Mouse (Mus musculus): ENCODE results near the gene Tmem56. TPM values are rescaled to one million over a fixed set of nuclear protein-coding genes. Genes with fewer than 3 reads are reported as not detected.

Gene Tmem56
- total and polyA plus RNA-seq, 2 experiments from 2014 or later, result 3.3 to 15.0 TPM

DNA sequence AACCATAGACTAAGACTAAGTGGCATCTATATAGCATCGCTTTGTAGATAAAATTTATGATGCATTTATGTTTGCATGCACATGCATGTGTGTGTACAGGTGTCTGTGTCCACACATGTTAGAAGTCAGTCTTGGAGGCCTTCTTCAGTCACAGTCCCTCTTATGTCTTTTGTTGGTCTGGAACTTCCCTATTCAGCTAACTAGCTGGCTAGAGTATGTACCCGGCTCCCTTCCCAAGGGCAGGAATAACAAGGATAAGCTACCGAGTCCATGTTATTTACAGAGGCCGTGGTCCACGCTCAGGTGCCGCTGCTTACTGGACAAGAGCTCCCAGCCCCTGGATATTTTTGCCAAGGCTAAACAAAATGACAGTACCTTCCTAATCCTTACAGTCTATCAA, 58.7 kb downstream of the Tmem56 start:
- H3K4me2 ChIP-seq (ENCODE audit: low read depth, low read length, poor library complexity, severe bottlenecking), result no peak overlapping the region
- TF ChIP-seq CTCF (IDR thresholded peaks at IDR 0.05), result no peak
- 0 out of 2 replicates have a peak, but pooled peaks cover 4% of the 10 kb centered on the region for H3K36me3 ChIP-seq (ENCODE audit: insufficient read depth, low read length)
- H3K9me3 ChIP-seq (ENCODE audit: low read length), result no peaks in the 10 kb centered on the region
- no peak overlapping the region for H3K27ac ChIP-seq (ENCODE audit: low read depth, low read length)
- no peaks in the 10 kb centered on the region for H3K27me3 ChIP-seq (ENCODE audit: insufficient read depth, low read length)
- H3K9ac ChIP-seq (replicated peaks; ENCODE audit: low read length, poor library complexity, severe bottlenecking), result no peak overlapping the region
- H3K4me1 ChIP-seq (ENCODE audit: insufficient read depth, low read length), result no peaks in the 10 kb centered on the region
- 96% methylated on average over 6 of the region's 6 CpGs for WGBS
- ATAC-seq (ENCODE audit: low FRiP score), result no peak
- DNase-seq (ENCODE audit: low spot score), result no peak
- no peak overlapping the region for H3K4me3 ChIP-seq (ENCODE audit: low read depth, low read length)

DNA sequence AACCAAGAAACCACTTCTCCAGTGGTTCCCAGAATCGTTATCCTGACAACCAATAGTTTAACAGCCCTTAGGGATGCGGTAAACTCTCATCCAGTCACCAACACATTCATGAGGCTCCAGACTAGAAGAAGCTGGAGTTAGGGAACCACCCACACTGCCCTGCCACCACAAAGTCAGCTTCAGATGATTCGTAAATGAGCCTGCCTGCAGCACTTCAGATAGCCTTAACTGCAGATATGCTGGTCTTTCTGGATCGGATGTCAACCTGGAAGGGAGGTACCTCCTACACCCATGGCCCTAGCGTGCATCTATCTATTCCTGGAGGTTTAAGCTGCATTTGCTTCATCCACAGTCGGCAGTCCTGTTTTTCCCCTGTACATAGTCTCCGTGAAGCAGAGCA, 60.9 kb downstream of the Tmem56 start:
- Histone ChIP-seq H3K27ac (ENCODE audit: low read depth, low read length) (no peak overlapping the region), H3K4me3 (ENCODE audit: low read depth, low read length) (no peak overlapping the region), H3K4me1 (ENCODE audit: insufficient read depth, low read length) (no peaks in the 10 kb centered on the region), H3K9me3 (ENCODE audit: low read length) (no peaks in the 10 kb centered on the region), H3K4me2 (ENCODE audit: low read depth, low read length, poor library complexity, severe bottlenecking) (no peak overlapping the region), H3K36me3 (ENCODE audit: insufficient read depth, low read length) (no peaks in the 10 kb centered on the region), H3K9ac (replicated peaks; ENCODE audit: low read length, poor library complexity, severe bottlenecking) (no peak overlapping the region), H3K27me3 (ENCODE audit: insufficient read depth, low read length) (no peaks in the 10 kb centered on the region)
- no peak for TF ChIP-seq CTCF (IDR thresholded peaks at IDR 0.05)
- 89% methylated on average over 7 of the region's 7 CpGs for WGBS
- ATAC-seq (ENCODE audit: low FRiP score) (no peak), DNase-seq (ENCODE audit: low spot score) (no peak)

DNA sequence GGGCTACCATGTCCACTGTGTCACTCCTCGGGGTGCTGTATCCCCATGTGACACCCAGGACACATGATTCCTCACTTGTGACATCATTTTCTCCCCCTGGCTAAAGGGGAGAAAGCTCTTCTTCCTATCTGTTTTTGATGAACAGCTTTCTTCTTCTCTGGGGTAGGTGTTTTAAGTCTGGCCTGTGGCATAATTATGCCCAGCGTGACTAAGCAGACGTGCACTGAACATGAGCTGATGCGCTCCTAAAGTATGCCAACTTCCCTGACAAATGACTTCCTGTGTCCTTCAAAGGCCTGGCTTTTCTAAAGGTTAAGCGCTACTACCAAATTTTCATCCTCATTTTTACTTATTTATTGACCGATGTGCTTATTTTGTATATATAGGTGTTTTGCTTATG, 65.9 kb downstream of the Tmem56 start:
- ATAC-seq (ENCODE audit: low FRiP score) (no peak), DNase-seq (ENCODE audit: low spot score) (no peak)
- no peak for TF ChIP-seq CTCF (IDR thresholded peaks at IDR 0.05)

DNA sequence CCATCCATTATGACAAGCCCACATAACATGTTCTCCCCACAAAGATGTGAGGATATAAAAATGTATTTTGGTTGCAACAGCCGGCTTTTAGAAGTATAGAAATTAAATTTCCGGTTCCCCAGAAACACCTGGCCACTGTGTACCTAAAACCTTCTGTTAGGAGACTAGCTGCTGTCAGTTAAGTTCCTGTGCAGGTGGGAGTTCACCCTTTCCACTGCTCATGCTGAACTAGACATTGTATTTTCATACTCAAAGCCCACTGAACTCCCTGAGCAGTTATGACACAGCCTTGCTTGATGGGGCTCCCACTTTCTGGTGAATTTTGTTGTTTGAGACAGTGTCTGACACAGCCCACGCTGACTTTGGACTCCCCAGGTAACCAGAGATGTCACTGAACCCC, 69.4 kb downstream of the Tmem56 start:
- 84% methylated on average over 3 of the region's 3 CpGs for WGBS
- no peak for TF ChIP-seq CTCF (IDR thresholded peaks at IDR 0.05)
- Histone ChIP-seq H3K27me3 (ENCODE audit: insufficient read depth, low read length) (no peaks in the 10 kb centered on the region), H3K9ac (replicated peaks; ENCODE audit: low read length, poor library complexity, severe bottlenecking) (no peak overlapping the region), H3K9me3 (ENCODE audit: low read length) (no peaks in the 10 kb centered on the region), H3K4me3 (ENCODE audit: low read depth, low read length) (no peak overlapping the region), H3K27ac (ENCODE audit: low read depth, low read length) (no peak overlapping the region), H3K36me3 (ENCODE audit: insufficient read depth, low read length) (peaks cover 4% of the 10 kb centered on the region; the same call in 1 of the 2 replicates), H3K4me1 (ENCODE audit: insufficient read depth, low read length) (no peaks in the 10 kb centered on the region), H3K4me2 (ENCODE audit: low read depth, low read length, poor library complexity, severe bottlenecking) (no peak overlapping the region)
- ATAC-seq (ENCODE audit: low FRiP score) (no peak), DNase-seq (ENCODE audit: low spot score) (no peak)

More for the DNA sequence above, 65.9 kb downstream of the Tmem56 start:
- H3K9ac ChIP-seq (replicated peaks; ENCODE audit: low read length, poor library complexity, severe bottlenecking), result no peak overlapping the region
- WGBS, result 81% methylated on average over 6 of the region's 6 CpGs
- no peaks in the 10 kb centered on the region for H3K9me3 ChIP-seq (ENCODE audit: low read length)
- H3K4me1 ChIP-seq (ENCODE audit: insufficient read depth, low read length), result no peaks in the 10 kb centered on the region
- no peak overlapping the region for H3K4me3 ChIP-seq (ENCODE audit: low read depth, low read length)
- no peaks in the 10 kb centered on the region for H3K27me3 ChIP-seq (ENCODE audit: insufficient read depth, low read length)
- H3K4me2 ChIP-seq (ENCODE audit: low read depth, low read length, poor library complexity, severe bottlenecking), result no peak overlapping the region
- no peaks in the 10 kb centered on the region for H3K36me3 ChIP-seq (ENCODE audit: insufficient read depth, low read length)
- H3K27ac ChIP-seq (ENCODE audit: low read depth, low read length), result no peak overlapping the region

DNA sequence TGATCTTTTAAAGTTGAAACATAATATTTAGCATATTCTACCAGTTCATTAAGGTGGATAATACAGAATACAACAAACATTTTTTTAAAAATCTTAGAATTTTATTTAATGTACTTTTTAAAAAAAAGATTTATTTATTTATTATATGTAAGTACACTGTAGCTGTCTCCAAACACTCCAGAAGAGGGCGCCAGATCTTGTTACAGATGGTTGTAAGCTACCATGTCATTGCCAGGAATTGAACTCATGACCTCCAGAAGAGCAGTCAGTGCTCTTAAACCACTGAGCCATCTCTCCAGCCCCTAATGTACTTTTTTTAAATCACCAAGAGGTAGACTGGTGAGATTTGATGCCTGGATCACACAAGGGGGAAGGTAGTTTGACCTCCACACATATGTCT, 70.7 kb downstream of the Tmem56 start:
- H3K27me3 ChIP-seq (ENCODE audit: insufficient read depth, low read length), result no peaks in the 10 kb centered on the region
- DNase-seq (ENCODE audit: low spot score) (no peak), ATAC-seq (ENCODE audit: low FRiP score) (no peak)
- H3K9ac ChIP-seq (replicated peaks; ENCODE audit: low read length, poor library complexity, severe bottlenecking), result no peak overlapping the region
- H3K9me3 ChIP-seq (ENCODE audit: low read length), result no peaks in the 10 kb centered on the region
- peaks cover 4% of the 10 kb centered on the region; the same call in 1 of the 2 replicates for H3K36me3 ChIP-seq (ENCODE audit: insufficient read depth, low read length)
- 46% methylated on average over 1 of the region's 1 CpGs for WGBS
- H3K4me3 ChIP-seq (ENCODE audit: low read depth, low read length), result no peak overlapping the region
- H3K27ac ChIP-seq (ENCODE audit: low read depth, low read length), result no peak overlapping the region
- TF ChIP-seq CTCF (IDR thresholded peaks at IDR 0.05), result peak; percentile 28
- H3K4me2 ChIP-seq (ENCODE audit: low read depth, low read length, poor library complexity, severe bottlenecking), result no peak overlapping the region
- H3K4me1 ChIP-seq (ENCODE audit: insufficient read depth, low read length), result no peaks in the 10 kb centered on the region

DNA sequence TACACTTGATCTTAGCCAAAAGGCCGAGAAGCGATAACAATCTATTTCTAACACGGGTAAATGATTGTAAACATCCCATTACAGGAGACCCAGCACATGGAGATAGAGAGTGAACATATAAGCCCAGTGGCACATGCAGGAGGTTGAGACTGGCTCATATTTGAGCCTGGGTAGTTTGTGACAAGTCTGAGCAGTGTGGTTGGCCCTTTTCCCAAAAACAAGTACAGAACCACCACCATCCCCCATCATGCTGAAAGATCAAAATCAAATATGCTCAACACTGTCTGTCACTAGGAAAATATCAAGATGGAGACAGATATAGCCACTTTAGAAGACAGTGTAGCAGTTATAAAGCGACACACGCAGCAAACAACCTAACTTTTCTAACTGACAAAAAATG, 73.9 kb downstream of the Tmem56 start:
- WGBS, result 91% methylated on average over 5 of the region's 5 CpGs
- no peaks in the 10 kb centered on the region for H3K27me3 ChIP-seq (ENCODE audit: insufficient read depth, low read length)
- ATAC-seq (ENCODE audit: low FRiP score), result no peak
- H3K4me2 ChIP-seq (ENCODE audit: low read depth, low read length, poor library complexity, severe bottlenecking), result no peak overlapping the region
- no peaks in the 10 kb centered on the region for H3K9me3 ChIP-seq (ENCODE audit: low read length)
- TF ChIP-seq CTCF (IDR thresholded peaks at IDR 0.05), result no peak
- no peak for DNase-seq (ENCODE audit: low spot score)
- H3K27ac ChIP-seq (ENCODE audit: low read depth, low read length), result no peak overlapping the region
- H3K4me1 ChIP-seq (ENCODE audit: insufficient read depth, low read length), result no peaks in the 10 kb centered on the region
- H3K9ac ChIP-seq (replicated peaks; ENCODE audit: low read length, poor library complexity, severe bottlenecking), result no peak overlapping the region
- no peak overlapping the region for H3K4me3 ChIP-seq (ENCODE audit: low read depth, low read length)
- peaks cover 7% of the 10 kb centered on the region for H3K36me3 ChIP-seq (ENCODE audit: insufficient read depth, low read length)
